Mouse (Mus musculus) c-Kit-negative CD71-positive TER-119-positive erythroid progenitor cells, embryonic 14.5 days (primary cell): ENCODE data around the gene Isy1.

ENCODE experiments used
- DNase-seq: peaks from one replicate; pipeline ENCODE4 v3.0.0-alpha.2; 2013; ENCODE audit warnings: low read depth, low spot score

Gene Isy1

GRCm38 (mm10) chr6:87850155-87850899 lies 11.7 kb upstream of the Isy1 start:
- no peak for DNase-seq

GRCm38 (mm10) chr6:87849780-87850154 lies 11.2 kb upstream of the Isy1 start:
- DNase-seq: no peak

GRCm38 (mm10) chr6:87846813-87847212 lies 8.2 kb upstream of the Isy1 start:
- DNase-seq: no peak

- DNase-seq: no peak
Measured at GRCm38 (mm10) chr6:87845031-87845695, 6.6 kb upstream of the Isy1 start.

- DNase-seq: no peak
Measured at GRCm38 (mm10) chr6:87842254-87842653, 3.7 kb upstream of the Isy1 start.

- DNase-seq: no peak
Measured at GRCm38 (mm10) chr6:87841635-87842034, 3.0 kb upstream of the Isy1 start.

- no peak for DNase-seq
Measured at GRCm38 (mm10) chr6:87839797-87840341, 1.3 kb upstream of the Isy1 start.

- no peak for DNase-seq
Measured at GRCm38 (mm10) chr6:87835695-87836094, 2.9 kb downstream of the Isy1 start, which contains the start of gene Gm45140. Gene Gm45140 (minus strand): TSS chr6:87835795.

- no peak for DNase-seq
Measured at GRCm38 (mm10) chr6:87820366-87820765, 18.2 kb downstream of the Isy1 start.

GRCm38 (mm10) chr6:87814486-87814885 lies 24.1 kb downstream of the Isy1 start:
- no peak for DNase-seq

GRCm38 (mm10) chr6:87812656-87813055 lies 25.9 kb downstream of the Isy1 start:
- DNase-seq: no peak

GRCm38 (mm10) chr6:87811675-87812338 lies 26.8 kb downstream of the Isy1 start, which contains the start of gene Rab43:
Gene Rab43 (minus strand): TSS chr6:87812164.
- DNase-seq: peak; percentile 87

- DNase-seq: no peak
Measured at GRCm38 (mm10) chr6:87810713-87811669, 27.6 kb downstream of the Isy1 start.

- no peak for DNase-seq
Measured at GRCm38 (mm10) chr6:87810311-87810710, 28.3 kb downstream of the Isy1 start.

- peak; percentile 47 for DNase-seq
Measured at GRCm38 (mm10) chr6:87809651-87810161, 28.9 kb downstream of the Isy1 start.

- DNase-seq: no peak
Measured at GRCm38 (mm10) chr6:87809144-87809543, 29.5 kb downstream of the Isy1 start.

GRCm38 (mm10) chr6:87808521-87808920 lies 30.1 kb downstream of the Isy1 start:
- no peak for DNase-seq

GRCm38 (mm10) chr6:87807735-87808440 lies 30.7 kb downstream of the Isy1 start:
- peak; percentile 53 for DNase-seq

- DNase-seq: no peak
Measured at GRCm38 (mm10) chr6:87806857-87807256, 31.7 kb downstream of the Isy1 start.

- DNase-seq: no peak
Measured at GRCm38 (mm10) chr6:87806028-87806427, 32.6 kb downstream of the Isy1 start.
